ENCODE assay signal across 12 mouse cellular contexts in the genomic region with DNA sequence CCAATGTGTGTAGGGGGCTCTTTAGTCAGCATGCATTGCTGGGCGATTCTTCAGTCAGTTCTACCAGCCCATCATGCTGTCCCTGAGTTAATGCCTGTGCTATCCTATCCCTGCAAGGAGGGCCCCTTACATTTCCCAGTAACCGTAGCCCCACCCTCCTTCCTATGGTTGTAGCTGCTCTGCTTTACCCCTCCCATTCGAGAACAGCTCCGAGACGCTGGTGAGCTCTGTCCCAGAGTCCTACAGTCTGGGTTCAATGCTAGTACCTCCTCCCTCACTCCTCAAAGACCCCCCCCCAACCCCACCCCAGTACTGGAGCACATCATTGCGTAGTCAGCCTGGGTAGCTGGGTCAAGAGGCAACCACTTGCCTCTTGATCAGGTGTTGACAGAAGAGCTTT. TPM values are rescaled to one million over a fixed set of nuclear protein-coding genes. Genes with fewer than 3 reads are reported as not detected.
DNase-seq lines count a peak whose midpoint lies in the region; ATAC-seq and TF ChIP-seq lines count a peak whose summit lies in the region.
"Had no signal": no experiment of that assay in that cellular context is flagged by ENCODE, and none has a peak within 500 bp of the region (broad histone marks: within the 10 kb centered on the region; RNA-seq: fewer than 3 reads in every experiment).

No protein-coding gene starts in this region.

- no peak for TF ChIP-seq CTCF in lung, embryonic 14.5 days (IDR thresholded peaks at IDR 0.05; ENCODE audit: low read depth)
- no peak for TF ChIP-seq CTCF in gastrocnemius, adult 2 months (IDR thresholded peaks at IDR 0.05)

- H3K4me1 ChIP-seq in lung, embryonic 14.5 days (ENCODE audit: insufficient read depth): peaks cover 21% of the 10 kb centered on the region
- H3K4me1 ChIP-seq in hindbrain, embryonic 10.5 days (replicated peaks): peaks cover 69% of the 10 kb centered on the region
- peaks cover 32% of the 10 kb centered on the region for H3K4me1 ChIP-seq in limb, embryonic 12.5 days (replicated peaks)
- H3K4me1 ChIP-seq in neural tube, embryonic 13.5 days (replicated peaks): peaks cover 92% of the 10 kb centered on the region

- no peaks in the 10 kb centered on the region for H3K36me3 ChIP-seq in lung, embryonic 14.5 days (ENCODE audit: insufficient read depth)
- H3K36me3 ChIP-seq in hindbrain, embryonic 10.5 days: no peaks in the 10 kb centered on the region
- no peaks in the 10 kb centered on the region for H3K36me3 ChIP-seq in limb, embryonic 12.5 days
- no peaks in the 10 kb centered on the region for H3K36me3 ChIP-seq in neural tube, embryonic 13.5 days

- no peaks in the 10 kb centered on the region for H3K9me3 ChIP-seq in lung, embryonic 14.5 days (ENCODE audit: low read depth, low read length)
- H3K9me3 ChIP-seq in hindbrain, embryonic 10.5 days: no peaks in the 10 kb centered on the region
- no peaks in the 10 kb centered on the region for H3K9me3 ChIP-seq in limb, embryonic 12.5 days
- H3K9me3 ChIP-seq in neural tube, embryonic 13.5 days: no peaks in the 10 kb centered on the region

- peak overlapping the region; percentile 20; the same call in 1 of the 2 replicates for H3K4me2 ChIP-seq in lung, embryonic 14.5 days
- H3K4me2 ChIP-seq in limb, embryonic 12.5 days: peak overlapping the region; percentile 15; the same call in 1 of the 2 replicates
- no peak overlapping the region for H3K4me2 ChIP-seq in neural tube, embryonic 13.5 days

- peak; percentile 48; the same call in 1 of the 2 replicates for ATAC-seq in lung, embryonic 14.5 days (ENCODE audit: insufficient read depth)
- no peak for ATAC-seq in limb, embryonic 12.5 days (ENCODE audit: insufficient number of reproducible peaks, insufficient read depth, low FRiP score, low TSS enrichment, low read depth)
- ATAC-seq in neural tube, embryonic 13.5 days (ENCODE audit: low read depth): peak; percentile 10
- ATAC-seq: lung, postnatal 0 days had no signal

- intact Hi-C loops in gastrocnemius, adult 2 months (cut with DNase I): no loop called here

- 12% methylated on average over 6 of the region's 6 CpGs for WGBS in lung, embryonic 14.5 days
- WGBS in hindbrain, embryonic 10.5 days: 38% methylated on average over 6 of the region's 6 CpGs
- WGBS in limb, embryonic 12.5 days: 25% methylated on average over 6 of the region's 6 CpGs
- WGBS in neural tube, embryonic 13.5 days: 26% methylated on average over 6 of the region's 6 CpGs

- no peak for DNase-seq in lung, embryonic 14.5 days
- DNase-seq in lung, postnatal 25 days (ENCODE audit: low spot score): no peak
- no peak for DNase-seq in hindbrain, embryonic 10.5 days (ENCODE audit: low spot score)
- no peak for DNase-seq in gastrocnemius, adult 2 months
- no peak for DNase-seq in Muller cell, postnatal 12 days (ENCODE audit: inconsistent ontology term)
- DNase-seq: adrenal gland, postnatal 10 days; heart, adult 18-20 months; kidney, adult 18-20 months had no signal

- H3K27ac ChIP-seq in lung, embryonic 14.5 days (ENCODE audit: low read depth): no peak overlapping the region
- H3K27ac ChIP-seq in hindbrain, embryonic 10.5 days: peak overlapping the region; percentile 72
- H3K27ac ChIP-seq in limb, embryonic 12.5 days: no peak overlapping the region
- H3K27ac ChIP-seq in neural tube, embryonic 13.5 days (replicated peaks): peak overlapping the region; percentile 68
- no peak overlapping the region for H3K27ac ChIP-seq in gastrocnemius, adult 2 months

- 0 out of 2 replicates have a peak, but pooled peaks cover 4% of the 10 kb centered on the region for H3K27me3 ChIP-seq in lung, embryonic 14.5 days (ENCODE audit: insufficient read depth, low read length)
- peaks cover 14% of the 10 kb centered on the region; the same call in 1 of the 2 replicates for H3K27me3 ChIP-seq in hindbrain, embryonic 10.5 days (ENCODE audit: insufficient read depth, poor library complexity, severe bottlenecking)
- peaks cover 45% of the 10 kb centered on the region for H3K27me3 ChIP-seq in limb, embryonic 12.5 days
- H3K27me3 ChIP-seq in neural tube, embryonic 13.5 days: no peaks in the 10 kb centered on the region; the same call in 1 of the 2 replicates

- no peak overlapping the region for H3K4me3 ChIP-seq in lung, embryonic 14.5 days (ENCODE audit: low read depth, low read length)
- no peak overlapping the region for H3K4me3 ChIP-seq in hindbrain, embryonic 10.5 days
- no peak overlapping the region for H3K4me3 ChIP-seq in limb, embryonic 12.5 days (replicated peaks)
- H3K4me3 ChIP-seq in neural tube, embryonic 13.5 days: no peak overlapping the region
- H3K4me3 ChIP-seq in gastrocnemius, adult 2 months: no peak overlapping the region

- no peak overlapping the region for H3K9ac ChIP-seq in lung, embryonic 14.5 days
- H3K9ac ChIP-seq in limb, embryonic 12.5 days (replicated peaks): no peak overlapping the region
- H3K9ac ChIP-seq in neural tube, embryonic 13.5 days: peak overlapping the region; percentile 9; the same call in 1 of the 2 replicates

RNA-seq across cellular contexts. Expression of gene Cacna2d2, which starts 35.4 kb away (rescaled TPM):
- polyA plus RNA-seq in lung, embryonic 14.5 days (2014; fragmentation: Nextera tagmentation; extraction: Ambion mirVana): 0.18 TPM in 1 of 2 replicates, not detected in the other
- 0.87 and 2.9 TPM in 2 replicates for polyA plus RNA-seq in hindbrain, embryonic 10.5 days (2016; fragmentation: Nextera tagmentation; extraction: Ambion mirVana)
- 0.37 and 0.49 TPM in 2 replicates for polyA plus RNA-seq in limb, embryonic 12.5 days (2016; fragmentation: Nextera tagmentation; extraction: Ambion mirVana)
- polyA plus RNA-seq in neural tube, embryonic 13.5 days (2015; fragmentation: Nextera tagmentation; extraction: Ambion mirVana): 8.1 and 8.6 TPM in 2 replicates
- total RNA-seq in gastrocnemius, adult 2 months (2021): under 1 TPM; 0.28 to 0.73 TPM
- total RNA-seq: monocyte, adult 5-6 weeks had no signal

Comparison
In these comparisons a context has a peak if more than half of its experiments do, and no peak if none do; other contexts are left out.
1. H3K27ac ChIP-seq: peak in hindbrain, embryonic 10.5 days (single experiment) and neural tube, embryonic 13.5 days (single experiment); none in lung, embryonic 14.5 days (single experiment), limb, embryonic 12.5 days (single experiment) and gastrocnemius, adult 2 months (single experiment).